Mouse (Mus musculus): Measurements from ENCODE around the gene Rpa1. TPM values are rescaled to one million over a fixed set of nuclear protein-coding genes. Genes with fewer than 3 reads are reported as not detected.

Gene Rpa1
- polyA plus RNA-seq, 1 experiment from 2014 or later: 78.6 TPM

DNA sequence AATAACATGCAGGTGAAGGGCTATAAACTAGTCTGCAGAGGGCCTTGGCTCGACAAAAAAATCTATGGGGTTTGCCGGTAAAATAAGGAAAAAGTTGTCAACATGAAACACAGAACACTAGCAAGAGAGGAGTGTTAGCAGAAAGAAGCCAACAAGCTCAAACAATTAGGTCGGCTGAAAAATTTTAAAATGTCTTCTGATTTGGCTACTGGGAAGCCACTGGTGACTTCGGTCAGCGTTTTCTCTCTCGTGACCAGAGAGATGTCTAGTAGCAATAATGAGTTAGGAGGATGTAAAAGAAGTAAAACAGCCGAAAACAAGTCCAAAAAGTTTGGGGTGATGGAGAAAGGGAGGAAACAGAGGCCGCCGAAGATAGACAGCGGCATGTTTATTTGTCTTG, 528 bp downstream of the Rpa1 start:
- Histone ChIP-seq H3K27me3 (ENCODE audit: control insufficient read depth, insufficient read depth, low read depth, low read length) (no peaks in the 10 kb centered on the region), H3K36me3 (ENCODE audit: control insufficient read depth, insufficient read depth) (no peaks in the 10 kb centered on the region), H3K9me3 (replicated peaks; ENCODE audit: control insufficient read depth, low read length) (no peaks in the 10 kb centered on the region), H3K9ac (ENCODE audit: low read depth, low read length) (peak overlapping the region; percentile 91), H3K4me2 (ENCODE audit: low read depth, low read length) (peak overlapping the region; percentile 63), H3K4me1 (ENCODE audit: control insufficient read depth, low read depth, low read length) (peaks cover 29% of the 10 kb centered on the region), H3K4me3 (ENCODE audit: low read depth, low read length) (peak overlapping the region; percentile 81), H3K27ac (ENCODE audit: low read length) (peak overlapping the region; percentile 36)
- no peak for ATAC-seq (ENCODE audit: low read depth)
- WGBS (ENCODE audit: insufficient replicate concordance): under 1% methylated on average over 10 of the region's 10 CpGs

DNA sequence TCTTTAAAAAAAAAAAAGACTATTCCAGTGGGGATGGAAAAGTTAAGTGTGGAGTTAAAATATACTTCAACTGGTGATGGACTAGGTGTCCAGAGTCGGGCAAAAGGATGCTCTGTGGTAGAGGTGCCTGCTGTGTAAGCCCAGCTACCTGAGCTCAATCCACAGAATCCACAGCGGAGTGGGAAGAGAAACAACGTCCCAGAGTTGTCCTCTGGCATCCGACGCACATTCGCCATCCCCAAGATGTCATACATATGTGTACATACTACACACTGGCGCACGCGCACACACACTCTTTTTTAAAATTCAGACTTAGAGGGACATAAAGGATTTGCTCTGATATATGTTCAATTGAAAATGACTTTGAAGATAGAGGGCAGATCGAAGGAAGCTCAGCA, 937 bp downstream of the Rpa1 start:
- no peak overlapping the region for H3K27ac ChIP-seq (ENCODE audit: low read length)
- H3K4me2 ChIP-seq (ENCODE audit: low read depth, low read length): peak overlapping the region; percentile 63
- H3K9me3 ChIP-seq (replicated peaks; ENCODE audit: control insufficient read depth, low read length): no peaks in the 10 kb centered on the region
- no peaks in the 10 kb centered on the region for H3K27me3 ChIP-seq (ENCODE audit: control insufficient read depth, insufficient read depth, low read depth, low read length)
- peaks cover 29% of the 10 kb centered on the region for H3K4me1 ChIP-seq (ENCODE audit: control insufficient read depth, low read depth, low read length)
- no peak for ATAC-seq (ENCODE audit: low read depth)
- 41% methylated on average over 10 of the region's 10 CpGs for WGBS (ENCODE audit: insufficient replicate concordance)
- peak overlapping the region; percentile 81 for H3K4me3 ChIP-seq (ENCODE audit: low read depth, low read length)
- no peaks in the 10 kb centered on the region for H3K36me3 ChIP-seq (ENCODE audit: control insufficient read depth, insufficient read depth)
- H3K9ac ChIP-seq (ENCODE audit: low read depth, low read length): peak overlapping the region; percentile 91

GRCm38 (mm10) chr11:75346556-75347187, 1.5 kb downstream of the Rpa1 start:
- Histone ChIP-seq H3K9ac (ENCODE audit: low read depth, low read length) (peak overlapping the region; percentile 27), H3K4me2 (ENCODE audit: low read depth, low read length) (peak overlapping the region; percentile 63), H3K27me3 (ENCODE audit: control insufficient read depth, insufficient read depth, low read depth, low read length) (no peaks in the 10 kb centered on the region), H3K9me3 (replicated peaks; ENCODE audit: control insufficient read depth, low read length) (no peaks in the 10 kb centered on the region), H3K4me1 (ENCODE audit: control insufficient read depth, low read depth, low read length) (peaks cover 29% of the 10 kb centered on the region), H3K4me3 (ENCODE audit: low read depth, low read length) (peak overlapping the region; percentile 81), H3K27ac (ENCODE audit: low read length) (no peak overlapping the region), H3K36me3 (ENCODE audit: control insufficient read depth, insufficient read depth) (peaks cover 4% of the 10 kb centered on the region)
- WGBS (ENCODE audit: insufficient replicate concordance): 61% methylated on average over 3 of the region's 4 CpGs
- ATAC-seq (ENCODE audit: low read depth): no peak

DNA sequence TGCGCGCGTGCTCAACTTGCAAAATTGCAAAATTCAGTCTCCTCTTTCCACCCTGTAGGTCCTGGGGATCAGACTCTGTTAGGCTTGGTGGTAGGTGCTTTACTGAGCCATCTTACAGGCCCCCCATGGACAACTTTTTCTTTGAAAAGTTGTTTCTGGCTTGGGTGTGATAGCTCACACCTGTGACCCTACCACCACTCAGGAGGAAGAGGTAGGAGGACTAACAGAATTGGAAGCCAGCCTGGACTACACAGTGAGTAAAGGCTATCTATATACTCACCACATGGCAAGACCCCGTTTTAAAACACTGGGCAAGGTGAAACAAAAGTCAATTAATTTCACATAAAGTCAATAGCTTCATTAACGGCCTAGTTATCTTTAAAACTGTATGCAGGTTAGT, 3.4 kb downstream of the Rpa1 start:
- no peak overlapping the region for H3K4me2 ChIP-seq (ENCODE audit: low read depth, low read length)
- no peak for ATAC-seq (ENCODE audit: low read depth)
- no peaks in the 10 kb centered on the region for H3K9me3 ChIP-seq (replicated peaks; ENCODE audit: control insufficient read depth, low read length)
- WGBS (ENCODE audit: insufficient replicate concordance): 90% methylated on average over 5 of the region's 5 CpGs
- peaks cover 27% of the 10 kb centered on the region for H3K4me1 ChIP-seq (ENCODE audit: control insufficient read depth, low read depth, low read length)
- peaks cover 22% of the 10 kb centered on the region for H3K36me3 ChIP-seq (ENCODE audit: control insufficient read depth, insufficient read depth)
- no peak overlapping the region for H3K27ac ChIP-seq (ENCODE audit: low read length)
- H3K9ac ChIP-seq (ENCODE audit: low read depth, low read length): no peak overlapping the region
- no peaks in the 10 kb centered on the region for H3K27me3 ChIP-seq (ENCODE audit: control insufficient read depth, insufficient read depth, low read depth, low read length)
- no peak overlapping the region for H3K4me3 ChIP-seq (ENCODE audit: low read depth, low read length)

DNA sequence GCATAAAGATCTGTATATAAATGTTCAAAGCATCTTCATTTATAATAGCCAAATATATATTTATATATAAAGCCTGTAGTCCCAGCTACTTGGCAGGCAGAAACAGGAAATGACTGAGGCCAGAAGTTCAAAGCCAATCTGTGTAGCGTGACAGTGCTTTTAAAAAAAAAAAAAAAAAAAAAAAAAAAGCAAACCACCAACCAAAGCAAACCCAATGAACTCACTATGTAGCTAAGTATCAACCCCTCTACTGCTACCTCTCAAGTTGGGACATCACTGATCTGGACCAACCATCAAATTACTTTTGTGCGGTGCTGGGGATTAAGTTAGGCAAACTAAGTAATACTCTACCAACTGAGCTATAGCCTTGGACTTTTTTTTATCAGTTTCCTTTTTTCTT, 4.0 kb downstream of the Rpa1 start:
- H3K4me1 ChIP-seq (ENCODE audit: control insufficient read depth, low read depth, low read length): peaks cover 23% of the 10 kb centered on the region
- no peak overlapping the region for H3K27ac ChIP-seq (ENCODE audit: low read length)
- ATAC-seq (ENCODE audit: low read depth): no peak
- no peak overlapping the region for H3K4me3 ChIP-seq (ENCODE audit: low read depth, low read length)
- no peaks in the 10 kb centered on the region for H3K27me3 ChIP-seq (ENCODE audit: control insufficient read depth, insufficient read depth, low read depth, low read length)
- H3K36me3 ChIP-seq (ENCODE audit: control insufficient read depth, insufficient read depth): peaks cover 24% of the 10 kb centered on the region
- no peak overlapping the region for H3K9ac ChIP-seq (ENCODE audit: low read depth, low read length)
- H3K9me3 ChIP-seq (replicated peaks; ENCODE audit: control insufficient read depth, low read length): no peaks in the 10 kb centered on the region
- 61% methylated on average over 2 of the region's 2 CpGs for WGBS (ENCODE audit: insufficient replicate concordance)
- H3K4me2 ChIP-seq (ENCODE audit: low read depth, low read length): no peak overlapping the region

GRCm38 (mm10) chr11:75343096-75343495, 5.0 kb downstream of the Rpa1 start:
- H3K9ac ChIP-seq (ENCODE audit: low read depth, low read length): no peak overlapping the region
- 73% methylated on average over 2 of the region's 2 CpGs for WGBS (ENCODE audit: insufficient replicate concordance)
- H3K4me1 ChIP-seq (ENCODE audit: control insufficient read depth, low read depth, low read length): peaks cover 20% of the 10 kb centered on the region
- no peak overlapping the region for H3K4me2 ChIP-seq (ENCODE audit: low read depth, low read length)
- ATAC-seq (ENCODE audit: low read depth): no peak
- H3K27ac ChIP-seq (ENCODE audit: low read length): no peak overlapping the region
- H3K4me3 ChIP-seq (ENCODE audit: low read depth, low read length): no peak overlapping the region
- H3K9me3 ChIP-seq (replicated peaks; ENCODE audit: control insufficient read depth, low read length): no peaks in the 10 kb centered on the region
- H3K36me3 ChIP-seq (ENCODE audit: control insufficient read depth, insufficient read depth): peaks cover 34% of the 10 kb centered on the region
- H3K27me3 ChIP-seq (ENCODE audit: control insufficient read depth, insufficient read depth, low read depth, low read length): no peaks in the 10 kb centered on the region

GRCm38 (mm10) chr11:75340698-75341345, 7.3 kb downstream of the Rpa1 start:
- H3K4me1 ChIP-seq (ENCODE audit: control insufficient read depth, low read depth, low read length): peaks cover 18% of the 10 kb centered on the region
- no peak overlapping the region for H3K4me3 ChIP-seq (ENCODE audit: low read depth, low read length)
- H3K9me3 ChIP-seq (replicated peaks; ENCODE audit: control insufficient read depth, low read length): no peaks in the 10 kb centered on the region
- no peak overlapping the region for H3K9ac ChIP-seq (ENCODE audit: low read depth, low read length)
- ATAC-seq (ENCODE audit: low read depth): no peak
- H3K4me2 ChIP-seq (ENCODE audit: low read depth, low read length): no peak overlapping the region
- no peaks in the 10 kb centered on the region for H3K27me3 ChIP-seq (ENCODE audit: control insufficient read depth, insufficient read depth, low read depth, low read length)
- 86% methylated on average over 12 of the region's 12 CpGs for WGBS (ENCODE audit: insufficient replicate concordance)
- H3K36me3 ChIP-seq (ENCODE audit: control insufficient read depth, insufficient read depth): peaks cover 48% of the 10 kb centered on the region
- no peak overlapping the region for H3K27ac ChIP-seq (ENCODE audit: low read length)

DNA sequence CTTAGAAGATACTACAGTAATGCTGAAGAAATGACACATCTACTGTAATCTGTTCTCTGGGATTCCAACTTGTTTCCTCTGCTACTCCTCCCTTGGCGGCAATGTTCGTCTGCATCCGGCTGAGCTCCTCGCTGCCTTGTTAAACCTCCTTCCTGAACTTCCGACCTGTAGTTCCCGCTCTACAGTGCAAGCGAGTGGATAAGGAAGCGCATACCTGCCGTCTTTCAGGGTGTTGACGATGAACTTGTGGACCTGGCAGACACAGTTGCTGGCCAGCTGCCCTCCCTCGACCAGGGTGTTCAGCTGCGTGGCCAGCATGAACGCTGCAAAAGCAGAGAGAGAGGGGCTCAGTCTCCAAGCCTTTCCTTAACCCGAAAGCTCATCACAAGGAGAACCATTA, 8.0 kb downstream of the Rpa1 start:
- Histone ChIP-seq H3K9ac (ENCODE audit: low read depth, low read length) (no peak overlapping the region), H3K27me3 (ENCODE audit: control insufficient read depth, insufficient read depth, low read depth, low read length) (no peaks in the 10 kb centered on the region), H3K36me3 (ENCODE audit: control insufficient read depth, insufficient read depth) (peaks cover 51% of the 10 kb centered on the region), H3K27ac (ENCODE audit: low read length) (no peak overlapping the region), H3K4me2 (ENCODE audit: low read depth, low read length) (no peak overlapping the region), H3K4me1 (ENCODE audit: control insufficient read depth, low read depth, low read length) (peaks cover 14% of the 10 kb centered on the region), H3K9me3 (replicated peaks; ENCODE audit: control insufficient read depth, low read length) (no peaks in the 10 kb centered on the region), H3K4me3 (ENCODE audit: low read depth, low read length) (no peak overlapping the region)
- 89% methylated on average over 14 of the region's 14 CpGs for WGBS (ENCODE audit: insufficient replicate concordance)
- ATAC-seq (ENCODE audit: low read depth): no peak

GRCm38 (mm10) chr11:75337246-75337645, 10.9 kb downstream of the Rpa1 start:
- H3K4me1 ChIP-seq (ENCODE audit: control insufficient read depth, low read depth, low read length): peaks cover 11% of the 10 kb centered on the region
- WGBS (ENCODE audit: insufficient replicate concordance): 63% methylated on average over 7 of the region's 7 CpGs
- no peaks in the 10 kb centered on the region for H3K9me3 ChIP-seq (replicated peaks; ENCODE audit: control insufficient read depth, low read length)
- no peak overlapping the region for H3K9ac ChIP-seq (ENCODE audit: low read depth, low read length)
- ATAC-seq (ENCODE audit: low read depth): no peak
- peaks cover 51% of the 10 kb centered on the region for H3K36me3 ChIP-seq (ENCODE audit: control insufficient read depth, insufficient read depth)
- H3K27ac ChIP-seq (ENCODE audit: low read length): no peak overlapping the region
- H3K4me2 ChIP-seq (ENCODE audit: low read depth, low read length): no peak overlapping the region
- no peak overlapping the region for H3K4me3 ChIP-seq (ENCODE audit: low read depth, low read length)
- H3K27me3 ChIP-seq (ENCODE audit: control insufficient read depth, insufficient read depth, low read depth, low read length): no peaks in the 10 kb centered on the region

Measured in liver, embryonic 16.5 days (tissue).